Comparison of ENCODE assay signal across 9 mouse cellular contexts in genomic region chr2:19199366-19199853, GRCm38 (mm10). TPM values are rescaled to one million over a fixed set of nuclear protein-coding genes. Genes with fewer than 3 reads are reported as not detected.
DNase-seq lines count a peak whose midpoint lies in the region; ATAC-seq and TF ChIP-seq lines count a peak whose summit lies in the region.
"Had no signal": no experiment of that assay in that cellular context is flagged by ENCODE, and none has a peak within 500 bp of the region (broad histone marks: within the 10 kb centered on the region; RNA-seq: fewer than 3 reads in every experiment).

No protein-coding gene starts in this region.

- no peaks in the 10 kb centered on the region for H3K27me3 ChIP-seq in kidney, adult 2 months (replicated peaks; ENCODE audit: control insufficient read depth, insufficient read depth, low read length)
- no peaks in the 10 kb centered on the region for H3K27me3 ChIP-seq in embryonic facial prominence, embryonic 13.5 days
- H3K27me3 ChIP-seq in intestine, embryonic 14.5 days (replicated peaks; ENCODE audit: control insufficient read depth, insufficient read depth, low read length), result no peaks in the 10 kb centered on the region
- H3K27me3 ChIP-seq in midbrain, embryonic 14.5 days (ENCODE audit: control insufficient read depth, insufficient read depth, low read length), result no peaks in the 10 kb centered on the region

- no peak for TF ChIP-seq CTCF in kidney, adult 2 months (conservative IDR thresholded peaks at IDR 0.05; ENCODE audit: insufficient read depth, insufficient read length, low read depth, low read length)

- no peaks in the 10 kb centered on the region for H3K9me3 ChIP-seq in embryonic facial prominence, embryonic 13.5 days
- H3K9me3 ChIP-seq in intestine, embryonic 14.5 days (ENCODE audit: control insufficient read depth, low read length), result no peaks in the 10 kb centered on the region
- H3K9me3 ChIP-seq in midbrain, embryonic 14.5 days (ENCODE audit: control insufficient read depth, low read length), result no peaks in the 10 kb centered on the region

- H3K27ac ChIP-seq in kidney, adult 2 months (ENCODE audit: insufficient read depth, low read depth, low read length), result no peak overlapping the region
- H3K27ac ChIP-seq in embryonic facial prominence, embryonic 13.5 days, result no peak overlapping the region
- no peak overlapping the region for H3K27ac ChIP-seq in intestine, embryonic 14.5 days (ENCODE audit: low read depth)
- no peak overlapping the region for H3K27ac ChIP-seq in midbrain, embryonic 14.5 days (replicated peaks; ENCODE audit: low read depth, low read length)

- ATAC-seq in embryonic facial prominence, embryonic 13.5 days (ENCODE audit: insufficient number of reproducible peaks, insufficient read depth, low FRiP score, low TSS enrichment, low read depth), result no peak
- ATAC-seq in intestine, embryonic 14.5 days (replicated peaks; ENCODE audit: low FRiP score, low TSS enrichment, low read depth), result no peak
- peak; percentile 27; the same call in 1 of the 2 replicates for ATAC-seq in midbrain, embryonic 14.5 days (ENCODE audit: low FRiP score, low TSS enrichment)

- peak overlapping the region; percentile 26; the same call in 1 of the 2 replicates for H3K4me3 ChIP-seq in kidney, adult 2 months (ENCODE audit: insufficient read depth, low read depth, low read length)
- H3K4me3 ChIP-seq in embryonic facial prominence, embryonic 13.5 days, result peak overlapping the region; percentile 51
- H3K4me3 ChIP-seq in intestine, embryonic 14.5 days (ENCODE audit: low read depth, low read length), result peak overlapping the region; percentile 42
- peak overlapping the region; percentile 38 for H3K4me3 ChIP-seq in midbrain, embryonic 14.5 days (replicated peaks; ENCODE audit: low read depth, low read length)

- no peak for TF ChIP-seq POLR2A in kidney, adult 2 months (IDR thresholded peaks at IDR 0.05; ENCODE audit: low read depth, low read length)

- peak overlapping the region; percentile 72 for H3K4me2 ChIP-seq in embryonic facial prominence, embryonic 13.5 days
- H3K4me2 ChIP-seq in intestine, embryonic 14.5 days (ENCODE audit: low read length), result peak overlapping the region; percentile 54
- peak overlapping the region; percentile 65 for H3K4me2 ChIP-seq in midbrain, embryonic 14.5 days (ENCODE audit: low read length)

- 33% methylated on average over 13 of the region's 13 CpGs for WGBS in kidney, adult 2 months
- whole genome bisulfite sequencing in embryonic facial prominence, embryonic 13.5 days, result 22% methylated on average over 13 of the region's 13 CpGs
- WGBS in intestine, embryonic 14.5 days, result 35% methylated on average over 13 of the region's 13 CpGs
- WGBS in midbrain, embryonic 14.5 days, result 24% methylated on average over 13 of the region's 13 CpGs

- no peaks in the 10 kb centered on the region for H3K36me3 ChIP-seq in kidney, adult 2 months (ENCODE audit: control insufficient read depth, insufficient read depth, low read length)
- H3K36me3 ChIP-seq in embryonic facial prominence, embryonic 13.5 days, result no peaks in the 10 kb centered on the region
- H3K36me3 ChIP-seq in intestine, embryonic 14.5 days (ENCODE audit: control insufficient read depth, insufficient read depth, low read length), result no peaks in the 10 kb centered on the region
- H3K36me3 ChIP-seq in midbrain, embryonic 14.5 days (ENCODE audit: control insufficient read depth, insufficient read depth, low read length), result no peaks in the 10 kb centered on the region

- DNase-seq in kidney, adult 2 months, result no peak
- DNase-seq in kidney, adult 11 months, result no peak
- DNase-seq in intestine, embryonic 14.5 days (ENCODE audit: low spot score), result no peak
- no peak for DNase-seq in midbrain, embryonic 14.5 days
- DNase-seq in adrenal gland, postnatal 4 days (ENCODE audit: low spot score in 2 of 2), result no peak
- no peak for DNase-seq in gastrocnemius, adult 18-20 months (ENCODE audit: low spot score)
- DNase-seq in urinary bladder, postnatal 36 days (ENCODE audit: low spot score in 2 of 2), result no peak
- DNase-seq: cerebellum, adult 8-10 months had no signal

- no peaks in the 10 kb centered on the region for H3K4me1 ChIP-seq in kidney, adult 2 months (ENCODE audit: control insufficient read depth, insufficient read depth, low read length)
- peaks cover 5% of the 10 kb centered on the region for H3K4me1 ChIP-seq in embryonic facial prominence, embryonic 13.5 days
- 0 out of 2 replicates have a peak, but pooled peaks cover 4% of the 10 kb centered on the region for H3K4me1 ChIP-seq in intestine, embryonic 14.5 days (replicated peaks; ENCODE audit: control insufficient read depth, insufficient read depth, low read length)
- peaks cover 4% of the 10 kb centered on the region for H3K4me1 ChIP-seq in midbrain, embryonic 14.5 days (ENCODE audit: control insufficient read depth, insufficient read depth, low read length)

- peak overlapping the region; percentile 75 for H3K9ac ChIP-seq in embryonic facial prominence, embryonic 13.5 days
- peak overlapping the region; percentile 58; the same call in 1 of the 2 replicates for H3K9ac ChIP-seq in intestine, embryonic 14.5 days (ENCODE audit: low read length)
- H3K9ac ChIP-seq in midbrain, embryonic 14.5 days (replicated peaks; ENCODE audit: low read length), result peak overlapping the region; percentile 50; the same call in 1 of the 2 replicates

RNA-seq across cellular contexts. Expression of gene Armc3, which starts 0.3 kb away (rescaled TPM):
- 0.08 and 0.10 TPM in 2 replicates for polyA plus RNA-seq in kidney, adult 2 months (2012; rRNA removed)
- polyA plus RNA-seq in embryonic facial prominence, embryonic 13.5 days (2015; fragmentation: Nextera tagmentation; extraction: Ambion mirVana), result 0.12 and 0.18 TPM in 2 replicates
- polyA plus RNA-seq in intestine, embryonic 14.5 days (2014; fragmentation: Nextera tagmentation; extraction: Ambion mirVana), result 0.05 and 0.19 TPM in 2 replicates
- polyA plus RNA-seq in midbrain, embryonic 14.5 days (2014; fragmentation: Nextera tagmentation; extraction: Ambion mirVana), result 1.1 and 1.6 TPM in 2 replicates
- under 1 TPM; 0.14 to 0.22 TPM for total RNA-seq in adrenal gland, postnatal 4 days (2021)
- not detected for total RNA-seq in gastrocnemius, adult 18-20 months (2021)
